Mouse (Mus musculus) urinary bladder, adult 2 months (tissue): Measurements from ENCODE around the gene Lhfpl3. TPM values are rescaled to one million over a fixed set of nuclear protein-coding genes. Genes with fewer than 3 reads are reported as not detected.

ENCODE experiments used
- DNase-seq: peaks from one replicate; pipeline ENCODE4 v3.0.0; 2022; ENCODE audit warnings: low spot score
- polyA plus RNA-seq: library from polyadenylated mRNA; depleted of rRNA; stranded (reverse); fragments of >200 nt; gene quantifications from 2 replicates; pipeline ENCODE4 v1.2.3, GENCODE M21; 2012

The Lhfpl3 gene
- polyA plus RNA-seq, 1 experiment = 0.08 TPM

DNA sequence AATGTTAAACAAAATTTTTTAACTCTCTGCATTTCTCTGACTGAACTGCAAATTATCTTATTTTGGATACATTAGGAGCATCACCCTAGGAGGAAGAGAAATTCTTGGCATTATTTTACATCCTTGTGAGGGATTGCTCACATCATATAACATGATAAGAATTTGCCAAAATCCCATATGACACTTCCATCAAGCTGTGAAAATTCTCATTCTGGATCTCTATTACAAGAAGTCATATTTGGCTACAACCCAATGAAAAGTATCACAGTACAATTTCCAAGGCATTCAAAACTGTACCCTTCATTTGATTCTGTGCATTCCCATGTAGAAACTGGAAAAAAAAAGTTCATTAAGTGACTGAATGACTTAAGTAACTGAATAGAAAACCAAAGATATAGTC lies 180.3 kb downstream of the Lhfpl3 start:
- no peak for DNase-seq

DNA sequence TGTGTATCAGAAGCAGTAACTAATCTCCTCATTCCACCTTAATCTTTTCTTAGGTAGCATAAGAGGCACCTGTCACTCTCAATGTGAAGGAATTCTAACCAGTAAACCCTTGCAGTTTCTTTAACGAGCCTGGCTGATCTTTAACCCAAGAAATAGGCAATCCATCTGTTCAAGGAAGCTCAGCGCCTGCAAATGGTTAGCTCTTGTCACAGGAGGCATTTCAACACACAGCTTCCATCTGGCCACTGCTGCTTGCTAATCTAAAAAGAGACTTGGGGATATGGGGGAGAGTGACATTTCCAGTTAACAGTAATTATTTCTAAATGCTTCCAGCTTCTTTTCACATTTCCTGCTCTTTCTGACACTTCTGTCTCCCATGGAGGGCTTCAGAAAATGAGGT lies 182.9 kb downstream of the Lhfpl3 start:
- DNase-seq = no peak

DNA sequence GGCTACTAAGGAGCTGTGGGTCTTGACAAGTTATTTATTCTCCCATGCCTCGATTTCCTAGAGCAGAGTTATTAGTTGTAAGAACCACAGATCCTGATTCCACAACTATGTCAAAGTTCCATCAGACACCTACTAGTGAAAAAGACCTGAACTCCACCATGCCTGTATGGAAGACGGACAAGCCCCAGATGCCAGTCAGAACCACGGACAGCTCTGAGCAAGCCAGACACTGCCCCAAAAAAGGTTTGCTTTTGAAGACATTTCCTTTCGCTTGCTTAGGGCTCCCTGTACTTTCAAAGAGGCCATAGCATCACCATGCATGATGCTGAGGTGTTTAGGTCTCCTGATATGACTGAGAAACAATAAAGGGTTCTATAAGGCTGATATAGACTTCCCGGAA lies 197.4 kb downstream of the Lhfpl3 start:
- DNase-seq = no peak

DNA sequence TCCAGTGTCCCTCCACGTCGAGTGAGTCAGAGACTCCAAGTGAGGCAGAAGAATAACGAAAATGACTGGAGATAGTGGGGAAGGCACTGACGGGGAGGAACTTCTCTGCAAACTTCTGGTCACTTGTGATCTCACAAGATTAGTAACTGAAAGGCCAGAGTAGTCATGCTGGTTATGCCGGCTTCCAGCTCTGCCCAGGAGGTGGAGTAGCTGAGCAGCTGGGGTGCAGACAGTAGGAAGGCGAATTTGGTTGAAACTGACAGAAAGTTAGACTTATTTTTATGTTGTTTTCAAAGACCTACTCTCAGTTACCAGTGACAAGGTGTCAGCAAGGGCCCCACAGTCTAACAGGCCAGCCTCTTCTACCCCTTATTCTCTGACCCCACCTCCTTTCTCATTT lies 217.4 kb downstream of the Lhfpl3 start:
- no peak for DNase-seq

DNA sequence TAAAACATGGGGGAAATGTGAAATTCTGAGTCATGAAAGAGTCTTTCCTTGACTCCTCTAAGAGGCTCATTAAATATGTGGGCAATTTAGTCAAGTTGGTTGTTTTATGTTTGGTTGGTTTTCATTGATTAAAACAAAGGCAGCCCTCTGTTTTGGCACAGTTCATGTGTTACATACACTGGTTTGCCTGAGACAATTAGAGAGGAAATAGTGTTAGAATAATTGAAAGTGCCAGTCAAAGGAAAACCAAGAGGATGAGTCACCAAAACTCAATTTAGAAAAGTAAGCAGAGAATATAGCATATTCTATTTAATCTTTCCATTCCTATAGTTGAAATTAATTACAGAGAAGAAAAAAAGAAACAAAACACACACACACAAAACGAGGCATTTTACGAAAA lies 240.9 kb downstream of the Lhfpl3 start:
- DNase-seq = no peak

DNA sequence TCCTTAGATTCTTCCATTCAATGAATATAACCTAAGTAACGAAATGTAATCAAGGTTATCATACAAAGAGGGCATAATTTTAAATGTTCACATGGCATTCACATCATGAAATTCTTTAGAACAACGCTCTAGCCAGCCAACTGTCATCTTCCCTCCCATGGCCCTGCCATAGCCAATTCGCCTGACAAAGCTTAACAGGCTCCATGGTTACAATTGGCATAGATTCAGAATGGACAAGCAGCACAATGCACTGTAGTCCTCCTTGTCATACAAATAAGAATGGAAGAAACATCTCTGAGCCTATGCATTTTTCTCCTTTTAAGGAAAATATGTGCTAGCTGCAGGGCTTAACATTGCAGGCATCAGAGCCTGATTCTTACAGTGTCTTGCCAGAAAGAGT lies 254.0 kb downstream of the Lhfpl3 start:
- DNase-seq = no peak

DNA sequence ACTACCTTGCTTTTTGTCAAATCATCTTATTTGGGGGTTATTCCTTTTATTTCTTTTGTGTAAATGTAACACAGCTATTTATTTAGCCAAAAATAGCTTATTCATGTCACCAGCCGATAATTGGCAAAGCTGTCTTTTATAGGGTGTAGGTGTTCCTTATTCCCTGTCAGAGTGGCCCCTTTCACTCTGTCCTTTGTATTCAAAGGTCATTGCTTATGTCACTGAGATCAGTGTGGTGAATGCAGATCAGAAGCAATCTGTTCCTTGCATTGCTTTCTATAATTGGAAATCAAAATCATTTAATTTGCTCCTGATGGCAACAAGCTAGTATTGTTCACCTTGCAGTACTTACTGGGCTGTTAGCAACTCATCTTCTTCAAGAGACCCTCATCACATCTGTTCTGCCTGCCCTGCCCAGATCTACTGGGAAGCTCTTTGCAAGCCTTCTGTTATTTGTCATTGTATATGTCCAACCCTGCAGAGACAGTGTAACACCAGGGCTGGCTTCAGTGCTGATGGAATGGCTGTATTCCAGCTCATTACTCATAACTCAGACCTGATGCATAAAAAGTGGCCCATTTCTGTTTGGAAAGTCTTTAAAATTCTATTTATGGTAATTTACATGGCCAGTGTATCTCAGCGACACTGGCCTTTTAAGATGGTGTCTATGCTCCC lies 257.4 kb downstream of the Lhfpl3 start:
- no peak for DNase-seq

DNA sequence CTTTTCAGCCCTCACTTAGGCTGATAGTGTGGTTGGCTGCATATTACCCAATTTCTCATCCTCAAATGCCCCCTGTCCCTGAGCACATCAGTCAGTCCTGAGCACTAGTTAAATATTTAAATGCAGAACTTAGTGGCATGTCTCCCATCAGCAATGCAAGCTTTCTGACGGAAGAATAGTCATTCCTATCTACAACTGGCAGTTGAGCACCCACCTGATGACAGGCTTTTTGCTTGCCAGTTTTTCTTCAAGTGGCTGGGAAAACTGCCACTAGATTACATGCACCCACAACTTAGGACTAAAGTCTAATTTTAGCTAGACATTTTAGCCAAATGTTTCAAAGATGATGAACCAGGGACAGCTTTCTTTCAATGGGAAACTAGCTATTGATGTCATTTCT lies 260.3 kb downstream of the Lhfpl3 start:
- no peak for DNase-seq

DNA sequence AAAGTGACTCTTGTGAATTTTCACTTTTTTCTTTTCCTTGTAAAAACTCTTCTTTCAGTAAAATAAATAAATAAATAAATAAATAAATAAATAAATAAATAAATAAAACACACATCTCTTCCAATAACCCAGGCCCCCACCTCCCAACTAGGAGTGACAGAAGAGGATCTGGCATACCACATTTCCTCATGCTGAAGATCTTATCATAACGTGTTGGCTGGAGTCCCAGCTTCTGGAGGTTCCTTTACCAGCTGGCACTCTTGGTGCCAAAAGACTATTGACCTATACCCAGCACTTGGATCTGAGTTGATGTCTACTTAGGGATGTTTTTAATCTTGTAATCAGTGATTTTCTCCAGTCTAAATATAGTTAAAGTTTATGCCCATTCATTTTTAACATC lies 264.6 kb downstream of the Lhfpl3 start:
- DNase-seq = no peak

DNA sequence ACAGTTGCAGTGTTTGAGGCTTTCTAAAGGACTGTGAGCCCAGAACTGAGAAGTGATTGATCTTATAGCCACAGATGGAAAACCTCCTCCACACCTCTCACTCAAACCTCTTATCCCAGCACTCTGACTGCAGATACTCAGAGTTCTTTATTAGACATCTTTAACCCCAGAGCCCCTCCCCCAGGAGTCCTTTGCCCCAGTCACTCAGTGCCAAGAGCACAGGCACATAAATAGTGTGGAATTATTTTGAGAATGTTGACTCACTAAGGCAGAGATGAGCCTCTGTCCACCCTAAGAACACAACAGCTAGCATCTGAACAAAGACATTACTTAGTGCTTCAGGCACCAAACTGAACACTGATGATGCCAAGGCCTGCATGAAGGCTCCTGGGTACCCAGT lies 268.1 kb downstream of the Lhfpl3 start:
- no peak for DNase-seq

DNA sequence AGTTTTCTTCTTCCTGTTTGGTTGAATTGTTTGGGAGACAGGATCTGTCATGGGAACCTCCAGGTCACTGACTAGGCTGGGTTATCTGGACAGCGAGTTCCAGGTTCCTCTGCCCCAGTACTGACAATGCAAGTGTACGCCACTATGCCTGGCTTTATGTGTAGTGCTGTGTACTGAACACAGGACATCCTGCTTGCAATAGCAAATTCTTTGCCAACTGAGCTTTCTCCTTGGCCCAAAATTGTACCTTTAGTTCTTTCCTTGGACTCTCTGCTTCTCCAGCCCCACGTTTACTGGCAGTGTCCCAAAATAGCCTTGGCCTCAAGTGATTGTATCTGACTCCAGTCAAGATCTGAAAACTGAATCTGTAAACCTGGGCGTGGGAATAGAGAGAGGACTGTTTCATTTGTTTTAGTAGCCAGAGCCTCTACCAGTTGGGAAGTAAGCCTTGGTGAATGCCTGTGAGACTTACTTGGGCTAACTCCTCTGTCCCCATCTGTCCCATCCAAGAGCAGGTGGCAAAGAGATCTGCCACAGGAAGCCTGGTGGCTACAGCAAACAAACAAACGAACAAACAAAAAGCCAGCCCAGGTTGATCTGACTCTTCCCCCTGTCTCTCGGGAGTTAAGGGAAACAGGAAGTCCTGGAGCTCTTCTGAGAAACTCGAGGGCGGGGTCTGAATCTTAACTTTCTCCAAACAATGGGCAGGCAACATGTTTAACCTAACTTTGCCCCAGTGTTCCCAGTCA lies 269.9 kb downstream of the Lhfpl3 start:
- DNase-seq = no peak

DNA sequence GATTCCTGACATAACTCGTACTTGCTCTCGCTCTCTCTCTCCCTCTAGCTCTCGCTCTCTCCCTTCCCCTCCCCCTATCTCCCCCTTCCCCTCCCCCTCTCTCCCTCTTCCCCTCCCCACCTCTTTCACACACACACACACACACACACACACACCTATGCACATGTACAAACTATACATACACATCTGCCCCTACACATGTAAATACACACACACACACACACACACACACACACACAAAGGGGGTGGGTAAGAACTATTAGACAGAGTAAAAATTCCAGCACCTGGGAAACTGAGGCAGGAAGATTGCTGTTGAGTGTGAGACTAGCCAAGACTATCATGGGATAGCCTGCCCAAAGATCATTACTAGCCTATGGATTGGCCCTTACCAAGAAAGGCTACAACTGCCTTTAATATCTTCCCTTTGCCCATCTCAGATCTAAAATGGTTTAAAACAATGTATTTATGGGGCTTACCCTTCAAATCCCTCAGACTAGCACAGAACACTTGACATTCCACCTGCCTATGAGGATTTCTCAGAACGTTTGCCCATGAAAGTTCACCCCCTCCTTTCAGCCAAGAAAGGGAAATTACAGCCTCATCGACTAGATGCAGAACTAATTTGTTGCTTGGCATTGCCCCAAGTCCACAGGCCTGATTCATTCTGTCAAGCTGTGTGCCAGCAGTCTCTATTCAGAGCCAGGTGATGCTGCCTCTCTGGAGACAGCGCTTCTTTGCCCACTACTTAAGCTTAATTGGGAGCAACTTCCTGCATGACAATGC lies 289.3 kb downstream of the Lhfpl3 start:
- DNase-seq = no peak

DNA sequence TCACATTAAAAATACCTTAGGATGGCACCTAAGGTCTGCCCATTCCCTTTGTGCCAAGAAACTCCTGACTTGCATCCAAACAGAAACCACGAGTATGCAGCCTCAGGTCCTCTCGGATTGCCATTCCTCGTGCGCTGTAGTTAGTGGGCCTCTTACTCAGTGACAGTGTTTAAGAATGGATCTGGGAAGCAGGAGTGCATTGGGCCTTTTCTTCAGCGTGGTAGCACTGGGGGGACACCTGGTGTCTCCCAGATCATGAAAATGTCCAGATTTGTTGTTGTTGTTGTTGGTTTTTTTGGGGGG lies 289.8 kb downstream of the Lhfpl3 start:
- no peak for DNase-seq

DNA sequence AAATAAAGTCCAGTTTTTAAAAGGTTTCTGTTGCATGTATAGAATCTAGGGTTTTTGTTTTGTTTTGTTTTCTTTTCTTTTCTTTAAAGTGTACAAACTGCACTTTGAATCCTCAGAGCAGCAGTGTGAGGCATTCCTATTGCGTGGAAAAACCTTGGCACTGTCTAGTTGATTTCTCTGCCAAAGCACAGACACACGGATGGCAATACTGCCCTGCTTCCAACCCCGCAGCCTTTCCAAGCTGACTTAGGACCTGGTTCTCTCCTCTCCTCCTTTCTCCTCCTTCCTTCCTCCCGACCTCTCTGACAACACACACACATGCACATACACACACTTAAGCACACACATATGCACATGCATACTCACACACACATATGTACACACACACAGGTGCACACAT lies 294.6 kb downstream of the Lhfpl3 start:
- DNase-seq = no peak

DNA sequence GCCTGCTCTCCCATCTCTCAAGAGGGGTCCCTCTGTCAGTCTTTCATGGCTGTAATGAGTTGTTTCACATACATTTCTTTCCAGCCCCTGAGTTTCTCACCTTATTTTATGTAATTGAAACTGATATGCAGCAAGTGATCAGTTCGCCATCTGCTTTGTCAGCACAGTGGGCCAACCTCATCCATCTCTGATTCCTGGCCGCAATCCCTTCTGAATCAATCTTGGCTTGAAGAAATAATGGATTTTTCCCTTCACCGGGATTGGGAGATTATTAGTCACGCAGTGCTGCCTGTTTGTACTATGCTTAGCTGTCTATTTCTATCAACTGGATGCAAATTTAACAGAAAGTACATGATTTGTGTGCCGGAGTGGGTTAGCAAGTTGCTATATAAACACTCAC lies 297.0 kb downstream of the Lhfpl3 start:
- DNase-seq = no peak

DNA sequence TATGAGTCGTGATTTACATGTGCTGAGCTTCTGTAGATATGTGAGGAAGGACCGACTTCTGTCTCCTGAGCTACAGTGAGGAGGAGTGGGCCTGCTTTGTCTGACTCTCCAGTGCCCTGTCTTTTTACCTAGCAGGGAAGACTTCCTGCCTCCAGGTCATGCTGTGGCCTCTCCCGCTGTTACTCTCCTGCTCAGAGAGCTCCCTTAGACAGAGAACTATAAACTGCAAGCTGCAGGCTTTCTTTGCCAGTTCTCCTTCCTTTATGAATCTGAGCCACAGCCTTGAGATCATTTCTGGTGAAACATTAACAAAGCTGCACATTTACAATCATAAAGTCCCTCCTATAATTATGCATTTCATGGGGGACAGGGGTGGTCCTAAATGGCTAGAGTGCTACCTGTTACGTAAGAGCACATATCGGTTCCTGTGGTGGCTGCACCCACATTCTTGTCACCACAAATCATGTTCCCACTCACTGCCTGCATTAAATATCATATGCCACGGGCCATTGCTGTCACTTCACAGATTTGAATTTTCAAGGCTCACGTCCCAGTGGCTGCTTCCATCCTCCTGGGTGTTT lies 303.3 kb downstream of the Lhfpl3 start:
- no peak for DNase-seq

DNA sequence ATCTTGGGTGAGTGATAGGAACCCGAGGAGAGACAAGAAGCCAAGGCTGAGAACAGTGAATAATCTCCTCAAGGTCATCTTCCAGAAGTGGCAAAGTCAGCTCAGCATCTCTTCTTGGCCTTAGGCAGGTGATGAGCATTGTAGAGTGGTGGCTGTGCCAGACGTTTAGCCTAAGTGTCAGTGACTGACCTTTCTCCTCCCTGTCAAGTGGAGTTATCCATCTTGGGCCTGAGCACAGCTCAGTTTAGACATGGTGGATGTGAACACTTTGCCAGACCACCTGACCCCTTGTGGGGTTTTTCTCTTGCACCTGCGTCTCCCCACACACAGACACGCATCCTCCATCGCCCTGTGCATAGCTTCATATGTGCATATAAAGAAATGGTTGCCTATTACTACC lies 305.6 kb downstream of the Lhfpl3 start:
- no peak for DNase-seq

DNA sequence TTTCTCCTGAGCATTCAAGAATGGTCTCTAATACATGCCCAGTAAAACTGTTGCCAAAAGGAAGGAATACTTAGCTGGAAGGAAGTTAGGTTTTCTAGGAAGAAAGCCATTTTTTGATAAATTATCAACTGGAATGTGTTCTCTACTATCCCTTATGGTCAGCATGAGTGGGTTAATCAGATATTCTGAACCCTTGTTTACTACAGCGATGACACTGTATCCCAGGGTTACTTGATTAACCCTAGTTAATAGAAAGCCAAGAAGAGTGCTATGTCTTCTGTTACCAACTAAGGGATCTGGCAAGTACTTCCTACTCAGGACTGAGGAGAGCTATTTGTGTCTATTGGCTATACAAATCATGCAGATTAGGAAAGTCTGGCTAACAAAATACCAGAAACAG lies 349.0 kb downstream of the Lhfpl3 start:
- DNase-seq = no peak

DNA sequence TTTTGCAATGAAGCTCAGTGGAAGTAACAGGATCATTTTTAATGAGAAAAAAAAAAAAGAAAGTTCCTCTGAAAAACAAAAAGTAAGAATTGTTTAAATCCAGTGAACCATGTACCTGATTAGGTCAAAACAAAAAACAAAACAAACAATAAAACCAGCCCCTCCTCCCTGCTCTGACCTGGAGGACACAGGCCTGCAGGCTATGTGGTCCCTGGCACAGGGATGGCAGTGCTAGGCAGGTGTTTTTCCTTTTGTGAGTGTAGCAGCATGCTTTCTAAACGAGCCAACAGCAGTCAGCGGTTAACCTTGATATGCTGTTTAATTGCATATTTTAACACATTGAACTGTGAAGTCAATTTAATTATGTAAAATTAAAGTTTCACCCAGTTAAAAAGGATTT lies 360.7 kb downstream of the Lhfpl3 start:
- DNase-seq = no peak

DNA sequence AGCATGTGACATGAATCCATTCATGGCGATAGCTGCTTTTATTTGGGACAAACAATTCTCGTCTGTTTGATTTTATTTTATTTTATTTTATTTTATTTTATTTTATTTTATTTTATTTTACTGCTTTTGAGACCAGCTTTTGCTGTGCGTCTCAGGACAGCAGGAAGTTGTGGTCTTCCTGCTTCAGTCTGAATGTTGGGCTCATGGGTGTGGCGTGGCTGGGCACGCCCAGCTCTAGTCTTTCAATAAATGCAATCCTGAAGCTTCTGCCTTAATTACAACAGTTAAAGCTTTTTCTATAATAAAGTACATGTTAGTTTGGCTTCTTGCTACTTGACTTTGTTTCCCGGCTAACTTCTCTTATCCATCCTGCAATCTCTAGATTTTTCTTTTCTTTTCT lies 365.4 kb downstream of the Lhfpl3 start:
- no peak for DNase-seq

DNA sequence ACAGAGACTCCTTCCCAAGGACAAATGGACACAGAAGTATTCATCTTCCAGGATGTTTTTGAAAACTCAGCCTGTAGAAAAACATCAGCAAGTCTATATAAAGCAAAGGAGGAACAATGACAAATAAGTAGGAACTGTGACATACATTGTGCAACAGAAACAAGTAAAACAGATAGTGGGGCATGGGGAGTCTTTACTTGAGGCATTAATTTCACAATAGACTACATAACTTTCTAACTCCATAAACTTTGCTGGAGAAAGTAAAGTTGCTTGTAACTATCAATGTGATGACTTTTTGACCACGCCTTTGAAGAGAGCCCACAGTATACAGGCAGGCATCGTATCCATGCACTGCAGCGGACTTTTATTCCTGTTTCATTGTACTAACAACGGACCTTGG lies 368.4 kb downstream of the Lhfpl3 start:
- DNase-seq = no peak

DNA sequence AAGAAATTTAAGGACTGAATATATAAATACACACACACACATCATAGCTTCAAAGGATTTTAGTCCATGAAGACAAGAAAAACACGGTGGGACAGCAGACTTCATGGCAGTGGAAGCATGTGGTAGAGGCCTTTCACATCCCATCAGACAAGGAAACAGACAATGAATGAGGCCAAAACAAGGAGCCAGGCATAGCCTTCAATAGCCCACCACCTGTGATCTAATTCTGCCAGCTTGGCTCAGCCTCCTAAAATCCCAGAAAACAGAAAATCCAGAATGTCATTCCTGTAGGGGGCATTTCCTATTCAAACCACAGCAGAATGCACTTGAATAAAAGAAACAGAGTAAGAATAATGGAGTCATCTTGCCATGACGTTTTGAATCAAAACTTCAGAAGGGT lies 381.0 kb downstream of the Lhfpl3 start:
- DNase-seq = no peak
